8 mouse cellular contexts compared by ENCODE assay signal in genomic region chr5:103854041-103854806, GRCm38 (mm10). TPM values are rescaled to one million over a fixed set of nuclear protein-coding genes. Genes with fewer than 3 reads are reported as not detected.
DNase-seq lines count a peak whose midpoint lies in the region; ATAC-seq and TF ChIP-seq lines count a peak whose summit lies in the region.

No protein-coding gene starts in this region.

- no peaks in the 10 kb centered on the region for H3K9me3 ChIP-seq in lung, embryonic 14.5 days (ENCODE audit: low read depth, low read length)

- H3K4me3 ChIP-seq in lung, embryonic 14.5 days (ENCODE audit: low read depth, low read length), result no peak overlapping the region
- H3K4me3 ChIP-seq in cortical plate, adult 2 months (ENCODE audit: insufficient read depth, low read length), result no peak overlapping the region

- TF ChIP-seq CTCF in lung, embryonic 14.5 days (IDR thresholded peaks at IDR 0.05; ENCODE audit: low read depth), result no peak
- no peak for TF ChIP-seq CTCF in cortical plate, adult 2 months (IDR thresholded peaks at IDR 0.05; ENCODE audit: extremely low read depth, insufficient read depth, low read length)

- no peak overlapping the region for H3K27ac ChIP-seq in lung, embryonic 14.5 days (ENCODE audit: low read depth)
- peak overlapping the region; percentile 51; the same call in 1 of the 2 replicates for H3K27ac ChIP-seq in cortical plate, adult 2 months (ENCODE audit: insufficient read depth, low read length)

- WGBS in lung, embryonic 14.5 days, result 64% methylated on average over 17 of the region's 17 CpGs

- H3K4me1 ChIP-seq in lung, embryonic 14.5 days (ENCODE audit: insufficient read depth), result no peaks in the 10 kb centered on the region
- H3K4me1 ChIP-seq in cortical plate, adult 2 months (ENCODE audit: control insufficient read depth, insufficient read depth, low read length), result peaks cover 3% of the 10 kb centered on the region

- peak; percentile 53 for ATAC-seq in lung, embryonic 14.5 days (ENCODE audit: insufficient read depth)

- no peak overlapping the region for H3K9ac ChIP-seq in lung, embryonic 14.5 days

- H3K36me3 ChIP-seq in lung, embryonic 14.5 days (ENCODE audit: insufficient read depth), result peaks cover 21% of the 10 kb centered on the region

- H3K27me3 ChIP-seq in lung, embryonic 14.5 days (ENCODE audit: insufficient read depth, low read length), result no peaks in the 10 kb centered on the region

- peak; percentile 44 for DNase-seq in lung, embryonic 14.5 days
- no peak for DNase-seq in lung, postnatal 14 days
- peak; percentile 43 to 66 for DNase-seq in layer of hippocampus, postnatal 10 days (ENCODE audit: low spot score in 2 of 2)
- DNase-seq in right cerebral cortex, postnatal 25 days, result peak; percentile 58
- no peak for DNase-seq in urinary bladder, adult 2 months (ENCODE audit: low spot score)
- no peak for DNase-seq in gastrocnemius, postnatal 4 days (ENCODE audit: low spot score in 2 of 2)
- DNase-seq in lung, postnatal 25 days (ENCODE audit: low spot score), result no peak

- H3K4me2 ChIP-seq in lung, embryonic 14.5 days, result no peak overlapping the region

- peak; percentile 54; the same call in 1 of the 2 replicates for TF ChIP-seq POLR2A in cortical plate, adult 2 months (IDR thresholded peaks at IDR 0.05; ENCODE audit: extremely low read depth, insufficient read depth, low read length)

RNA-seq across cellular contexts. Expression of gene Klhl8, which starts 56.8 kb away (rescaled TPM):
- 9.4 and 11.1 TPM in 2 replicates for polyA plus RNA-seq in lung, embryonic 14.5 days (2014; fragmentation: Nextera tagmentation; extraction: Ambion mirVana)
- 27.9 and 28.2 TPM in 2 replicates for polyA plus RNA-seq in cortical plate, adult 2 months (2012; rRNA removed)
- total RNA-seq in layer of hippocampus, postnatal 10 days (2021), result 10 to 100 TPM; 40.8 to 43.0 TPM
- 9.4 and 11.6 TPM in 2 replicates for polyA plus RNA-seq in urinary bladder, adult 2 months (2012; rRNA removed)
- 10 to 100 TPM; 19.6 to 19.9 TPM for total RNA-seq in gastrocnemius, postnatal 4 days (2021)

Comparison
In these comparisons a context has a peak if more than half of its experiments do, and no peak if none do; other contexts are left out.
1. DNase-seq: peak in lung, embryonic 14.5 days (single experiment), layer of hippocampus, postnatal 10 days (2 of 2) and right cerebral cortex, postnatal 25 days (single experiment); none in lung, postnatal 14 days (single experiment), urinary bladder, adult 2 months (single experiment), gastrocnemius, postnatal 4 days (0 of 2) and lung, postnatal 25 days (single experiment).